Mouse (Mus musculus) adrenal gland, adult 2 months (tissue): ENCODE measurements around the gene Ext2. TPM values are rescaled to one million over a fixed set of nuclear protein-coding genes. Genes with fewer than 3 reads are reported as not detected.

Experiments
- DNase-seq: peaks from one replicate; pipeline ENCODE4 v3.0.0; 2021
- polyA plus RNA-seq: library from polyadenylated mRNA; depleted of rRNA; stranded (reverse); fragments of >200 nt; gene quantifications from 2 replicates; pipeline ENCODE4 v1.2.3, GENCODE M21; 2012; rRNA removed
- total RNA-seq, 2 experiments: library from RNA; stranded (reverse); gene quantifications; 2 replicates each; pipeline ENCODE4 v1.2.3; 2021

The Ext2 gene
- total and polyA plus RNA-seq, 3 experiments: 43.5 to 94.9 (median 94.2) TPM

- no peak for DNase-seq
Measured at GRCm38 (mm10) chr2:93624665-93625408, 197.5 kb downstream of the Ext2 start.

GRCm38 (mm10) chr2:93619208-93619849, 203.0 kb downstream of the Ext2 start:
- DNase-seq: peak; percentile 14

GRCm38 (mm10) chr2:93618447-93619199, 203.7 kb downstream of the Ext2 start:
- no peak for DNase-seq

- DNase-seq: no peak
Measured at GRCm38 (mm10) chr2:93615845-93616689, 206.3 kb downstream of the Ext2 start.

GRCm38 (mm10) chr2:93613020-93613419, 209.3 kb downstream of the Ext2 start:
- no peak for DNase-seq

Other genes starting within 250 kb of the Ext2 start
- under 1 TPM; 0.26 to 0.62 TPM for gene Alx4, start 180.2 kb downstream of the Ext2 start, total RNA-seq
- 0.51 and 0.68 TPM in 2 replicates for gene Alx4, start 180.2 kb downstream of the Ext2 start, polyA plus RNA-seq
- gene Accs, start 27.4 kb upstream of the Ext2 start, total RNA-seq: 1 to 10 TPM; 8.9 to 9.6 TPM
- gene Accs, start 27.4 kb upstream of the Ext2 start, polyA plus RNA-seq: 15.2 and 16.7 TPM in 2 replicates
- gene Accsl, start 46.6 kb upstream of the Ext2 start, total RNA-seq: 1 to 10 TPM in 1 of 2 experiments, under 1 TPM in 1; 0.43 to 1.6 TPM
- not detected in 2 replicates for gene Accsl, start 46.6 kb upstream of the Ext2 start, polyA plus RNA-seq
- gene Gm13889, start 134.6 kb upstream of the Ext2 start, total RNA-seq: 10 to 100 TPM; 38.1 to 50.3 TPM
- gene Gm13889, start 134.6 kb upstream of the Ext2 start, polyA plus RNA-seq: 62.0 and 80.6 TPM in 2 replicates
- not detected for gene Gm27027, start 173.8 kb upstream of the Ext2 start, total RNA-seq
- gene Gm27027, start 173.8 kb upstream of the Ext2 start, polyA plus RNA-seq: not detected in 2 replicates
- 10 to 100 TPM; 51.6 to 53.7 TPM for gene Alkbh3, start 188.2 kb upstream of the Ext2 start, total RNA-seq
- 35.9 and 45.8 TPM in 2 replicates for gene Alkbh3, start 188.2 kb upstream of the Ext2 start, polyA plus RNA-seq